Mouse (Mus musculus) kidney, postnatal 25 days (tissue): Measurements from ENCODE around the gene Cdh19.

Source experiments
- DNase-seq, 2 experiments: peaks; one replicate each; pipeline ENCODE4 v3.0.0; 2021; ENCODE audit warnings: mixed read lengths in 2 of 2

Gene Cdh19

DNA sequence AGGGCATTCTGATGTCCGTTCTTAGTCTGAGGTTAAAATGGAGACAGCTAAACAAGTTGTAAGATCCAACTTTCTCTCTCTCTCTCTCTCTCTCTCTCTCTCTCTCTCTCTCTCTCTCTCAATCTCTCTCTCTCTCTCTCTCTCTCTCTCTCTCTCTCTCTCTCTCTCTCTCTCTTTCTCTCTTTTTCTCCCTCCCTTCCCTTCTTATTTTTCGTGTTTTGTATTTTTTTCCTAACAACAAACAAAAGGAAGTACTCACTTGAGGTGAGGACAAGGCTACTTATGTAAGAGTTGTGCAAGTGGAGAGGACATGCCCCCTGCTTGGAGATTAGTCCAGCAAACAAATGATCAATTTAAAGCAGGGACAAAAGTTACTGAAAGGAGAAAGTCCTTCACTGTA lies at the start of gene Cdh19:
Gene Cdh19, minus strand, starts transcription at position 101 of the 400 bp plus-strand sequence.
- DNase-seq, result no peak

- no peak for DNase-seq
These were observed 43.2 kb upstream of the Cdh19 start for GRCm38 (mm10) chr1:111020434-111021060.

- no peak for DNase-seq
These were observed 40.3 kb upstream of the Cdh19 start for GRCm38 (mm10) chr1:111017640-111018039.

- no peak for DNase-seq
These were observed 12.4 kb upstream of the Cdh19 start for GRCm38 (mm10) chr1:110989824-110990223.

- no peak for DNase-seq
These were observed 8.2 kb downstream of the Cdh19 start for GRCm38 (mm10) chr1:110969201-110969600.

DNA sequence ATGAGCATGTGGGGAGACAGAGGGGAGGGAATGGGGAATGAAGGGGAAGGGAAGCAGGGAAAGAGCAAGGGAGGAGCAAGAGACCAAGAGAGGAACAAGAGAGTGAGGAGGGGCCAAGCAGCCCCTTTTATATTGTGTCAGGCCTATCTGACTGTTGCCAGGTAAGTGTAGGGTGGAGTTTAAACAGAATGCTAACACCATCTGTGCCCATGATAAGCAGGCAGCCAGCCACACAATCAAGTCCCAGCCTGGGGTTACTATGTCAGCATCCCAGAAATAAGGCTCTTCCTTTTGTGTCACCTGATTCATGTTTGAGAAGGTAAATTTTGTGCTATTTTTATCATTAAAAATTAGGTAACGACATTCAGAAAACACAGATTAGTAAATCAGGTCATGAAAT lies 67.6 kb downstream of the Cdh19 start:
- DNase-seq, result no peak

- no peak for DNase-seq
These were observed 68.2 kb downstream of the Cdh19 start for GRCm38 (mm10) chr1:110909218-110909617.

- no peak for DNase-seq
These were observed 73.1 kb downstream of the Cdh19 start for GRCm38 (mm10) chr1:110904266-110904665.
